In the genomic region with DNA sequence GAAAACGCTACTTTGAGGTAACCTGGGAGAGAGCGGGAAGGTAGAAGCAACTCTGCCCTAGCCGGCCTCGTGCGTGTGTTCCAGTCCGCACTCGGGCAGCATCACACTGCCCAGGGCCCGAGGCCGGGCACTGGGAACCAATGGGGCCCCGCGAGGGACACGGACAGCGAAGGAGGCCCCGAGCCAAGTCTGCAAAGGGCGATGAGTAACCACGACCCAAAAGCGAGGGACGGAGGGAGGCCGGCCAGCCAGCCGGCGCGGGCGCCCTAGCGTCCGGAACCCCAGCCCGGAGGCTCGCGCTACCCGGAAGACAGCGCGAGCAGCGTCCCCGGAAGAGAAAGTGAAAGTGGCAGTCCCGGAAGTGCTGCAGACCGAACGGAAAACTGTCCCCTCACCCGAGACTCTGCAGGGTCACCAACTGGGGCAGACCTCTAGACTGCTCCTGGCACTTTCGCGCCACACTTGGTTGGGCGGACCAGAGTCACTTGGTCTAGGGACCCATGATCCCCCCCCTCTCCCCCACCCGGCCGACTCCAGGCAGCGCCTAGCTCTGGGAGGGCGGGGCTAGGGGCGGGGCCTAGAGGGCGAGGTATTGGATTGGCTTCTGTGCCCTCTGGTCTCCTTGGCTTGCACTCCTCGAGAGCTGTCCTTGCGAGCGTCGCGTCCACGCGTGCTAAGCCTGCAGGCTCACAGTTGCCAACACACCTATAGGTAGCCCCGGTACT, we compare ENCODE assay signal across 7 mouse cellular contexts. TPM values are rescaled to one million over a fixed set of nuclear protein-coding genes. Genes with fewer than 3 reads are reported as not detected.
DNase-seq lines count a peak whose midpoint lies in the region; ATAC-seq lines count a peak whose summit lies in the region.

A gene (minus strand): TSS at position 553 of the 725 bp plus-strand sequence.

- peaks cover 17% of the 10 kb centered on the region for H3K27me3 ChIP-seq in limb, embryonic 10.5 days (ENCODE audit: low read depth, poor library complexity, severe bottlenecking)
- 0 out of 2 replicates have a peak, but pooled peaks cover 4% of the 10 kb centered on the region for H3K27me3 ChIP-seq in midbrain, embryonic 13.5 days

- H3K27ac ChIP-seq in limb, embryonic 10.5 days = peak within 1 kb of the TSS; percentile 93
- H3K27ac ChIP-seq in midbrain, embryonic 13.5 days = peak within 1 kb of the TSS; percentile 85

- H3K4me1 ChIP-seq in limb, embryonic 10.5 days = peaks cover 23% of the 10 kb centered on the region
- H3K4me1 ChIP-seq in midbrain, embryonic 13.5 days (replicated peaks) = peaks cover 26% of the 10 kb centered on the region

- H3K9ac ChIP-seq in midbrain, embryonic 13.5 days (replicated peaks) = peak within 1 kb of the TSS; percentile 84

- peak; percentile 94 for DNase-seq in adrenal gland, postnatal 10 days
- peak; percentile 95 for DNase-seq in embryo, embryonic 9.5 days (ENCODE audit: extremely low spot score)
- peak; percentile 95 for DNase-seq in kidney, adult 11 months
- peak; percentile 90 for DNase-seq in limb, embryonic 10.5 days (ENCODE audit: low spot score)
- DNase-seq in spleen, adult 12 weeks (ENCODE audit: low spot score) = peak; percentile 86

- H3K36me3 ChIP-seq in limb, embryonic 10.5 days = peaks cover 37% of the 10 kb centered on the region
- H3K36me3 ChIP-seq in midbrain, embryonic 13.5 days = peaks cover 22% of the 10 kb centered on the region

- peak within 1 kb of the TSS; percentile 91 for H3K4me2 ChIP-seq in midbrain, embryonic 13.5 days (replicated peaks)

- WGBS in limb, embryonic 10.5 days = under 1% methylated on average over 54 of the region's 54 CpGs
- under 1% methylated on average over 54 of the region's 54 CpGs for WGBS in midbrain, embryonic 13.5 days

- ATAC-seq in granulocyte monocyte progenitor cell, adult 5-6 weeks (replicated peaks; ENCODE audit: poor library complexity, severe bottlenecking) = peak; percentile 82
- ATAC-seq in midbrain, embryonic 13.5 days = peak; percentile 97

- H3K9me3 ChIP-seq in limb, embryonic 10.5 days (replicated peaks) = no peaks in the 10 kb centered on the region
- H3K9me3 ChIP-seq in midbrain, embryonic 13.5 days = no peaks in the 10 kb centered on the region

- peak within 1 kb of the TSS; percentile 71 for H3K4me3 ChIP-seq in limb, embryonic 10.5 days
- peak within 1 kb of the TSS; percentile 63 for H3K4me3 ChIP-seq in midbrain, embryonic 13.5 days (replicated peaks)

RNA-seq across cellular contexts. Expression of the gene that starts here (rescaled TPM):
- 100 to 1,000 TPM in 1 of 2 experiments, 10 to 100 TPM in 1; 92.9 to 124 TPM for total RNA-seq in adrenal gland, postnatal 10 days (2021)
- 109 and 119 TPM in 2 replicates for total RNA-seq in granulocyte monocyte progenitor cell, adult 5-6 weeks (2014; fragmentation: Nextera tagmentation)
- 64.2 and 64.5 TPM in 2 replicates for total RNA-seq in granulocyte monocyte progenitor cell, adult 5-6 weeks (2017)
- 85.8 and 92.6 TPM in 2 replicates for polyA plus RNA-seq in limb, embryonic 10.5 days (2016; fragmentation: Nextera tagmentation; extraction: Ambion mirVana)
- polyA plus RNA-seq in midbrain, embryonic 13.5 days (2015; fragmentation: Nextera tagmentation; extraction: Ambion mirVana) = 99.2 and 108 TPM in 2 replicates

Comparison
In these comparisons a context has a peak if more than half of its experiments do, and no peak if none do; other contexts are left out.
1. Peak in every context shown above with its lines: DNase-seq, ATAC-seq, H3K4me3 ChIP-seq and H3K27ac ChIP-seq.